Mouse (Mus musculus): ENCODE data around the gene Zfp207. TPM values are rescaled to one million over a fixed set of nuclear protein-coding genes. Genes with fewer than 3 reads are reported as not detected.
"Not testable (repeated sequence)": the region's sequence is repeated elsewhere in the genome, so short reads cannot be mapped to it uniquely, and the experiment has no call there.

Gene Zfp207
- polyA plus RNA-seq, 1 experiment from 2014 or later, result 300 TPM

DNA sequence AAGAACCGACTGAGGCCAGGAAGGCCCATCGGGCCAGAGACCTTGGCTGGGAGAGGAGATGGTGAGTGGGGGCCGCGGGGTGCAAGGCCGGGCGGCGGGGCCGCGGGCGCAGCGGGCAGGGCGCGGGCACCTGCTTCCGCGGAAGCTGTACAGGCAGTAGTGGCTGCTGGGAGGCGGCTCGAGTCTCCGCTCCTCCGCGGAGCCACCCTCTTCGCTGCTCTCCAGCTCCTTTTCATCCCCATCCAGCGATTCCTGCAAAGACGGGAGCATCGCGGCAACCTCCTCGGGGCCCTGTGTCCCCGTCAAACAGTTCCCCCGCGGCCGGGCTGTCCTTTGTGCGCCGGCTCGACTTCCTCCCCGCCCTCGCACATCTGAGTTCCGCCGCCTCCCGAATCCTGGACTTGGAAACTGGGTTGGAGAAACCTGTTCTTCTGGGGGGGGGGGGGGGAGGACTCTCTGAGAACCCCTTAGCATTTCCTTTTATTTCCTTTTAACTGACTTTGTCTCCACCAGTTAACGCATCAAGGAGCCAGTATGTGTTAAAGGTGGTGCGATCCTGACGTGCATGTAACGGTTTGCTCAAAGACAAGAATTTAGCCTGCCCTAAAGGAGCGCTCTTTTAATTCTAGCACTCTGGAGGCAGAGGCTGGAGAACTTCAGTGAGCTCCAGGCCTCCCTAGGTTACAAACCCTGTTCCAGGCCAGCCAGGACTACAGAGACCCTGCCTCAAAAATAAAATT is 5.2 kb upstream of the Zfp207 start, which contains the start of gene 5730455P16Rik:
5730455P16Rik (minus strand) TSS at position 323 of the 740 bp plus-strand sequence.
- peak; percentile 87; the same call in 1 of the 2 replicates for ATAC-seq (ENCODE audit: low FRiP score, low TSS enrichment)
- peaks cover 6% of the 10 kb centered on the region; the same call in 1 of the 2 replicates for H3K4me1 ChIP-seq (ENCODE audit: control insufficient read depth, insufficient read depth, low read length)
- no peaks in the 10 kb centered on the region for H3K9me3 ChIP-seq (ENCODE audit: control insufficient read depth, low read length)
- 3% methylated on average over 35 of the region's 43 CpGs for WGBS
- H3K4me2 ChIP-seq (replicated peaks; ENCODE audit: low read depth, low read length), result peak within 1 kb of the TSS; percentile 74
- no peaks in the 10 kb centered on the region for H3K27me3 ChIP-seq (ENCODE audit: control insufficient read depth, insufficient read depth, low read length)
- H3K4me3 ChIP-seq (ENCODE audit: low read length), result peak within 1 kb of the TSS; percentile 84
- peak within 1 kb of the TSS; percentile 95 for H3K9ac ChIP-seq (ENCODE audit: low read depth, low read length)
- peak within 1 kb of the TSS; percentile 76 for H3K27ac ChIP-seq (ENCODE audit: low read depth, low read length)
- peaks cover 14% of the 10 kb centered on the region for H3K36me3 ChIP-seq (ENCODE audit: control insufficient read depth, insufficient read depth, low read length)

DNA sequence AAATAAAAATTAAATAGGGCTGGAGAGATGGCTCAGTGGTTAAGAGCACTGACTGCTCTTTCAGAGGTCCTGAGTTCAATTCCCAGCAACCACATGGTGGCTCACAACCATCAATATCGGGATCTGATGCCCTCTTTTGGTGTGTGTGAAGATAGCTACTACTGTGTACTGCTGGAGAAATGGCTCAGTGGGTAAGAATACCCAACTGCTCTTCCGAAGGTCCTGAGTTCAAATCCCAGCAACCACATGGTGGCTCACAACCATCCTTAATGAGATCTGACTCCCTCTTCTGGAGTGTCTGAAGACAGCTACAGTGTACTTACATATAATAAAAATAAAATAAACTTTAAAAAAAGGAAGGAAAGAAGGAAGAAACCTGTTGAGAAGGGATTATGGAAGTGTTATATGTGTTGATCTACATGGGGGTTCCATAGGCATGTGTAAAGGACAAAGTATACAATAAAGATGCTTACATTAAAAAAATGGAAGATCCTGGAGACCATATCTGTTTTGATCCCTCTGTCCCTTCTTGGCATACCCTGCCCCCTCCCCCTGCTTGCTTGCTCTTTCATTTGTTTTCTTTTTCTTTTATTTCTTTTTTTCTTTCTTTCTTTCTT is 4.5 kb upstream of the Zfp207 start:
- Histone ChIP-seq H3K4me3 (ENCODE audit: low read length) (peak overlapping the region; percentile 84), H3K9ac (ENCODE audit: low read depth, low read length) (0 out of 2 replicates have a peak overlapping the region, but pooled peaks have one; percentile 95), H3K4me2 (replicated peaks; ENCODE audit: low read depth, low read length) (peak overlapping the region; percentile 74)
- not testable (repeated sequence) for H3K36me3 ChIP-seq (ENCODE audit: control insufficient read depth, insufficient read depth, low read length); H3K9me3 ChIP-seq (ENCODE audit: control insufficient read depth, low read length); H3K27ac ChIP-seq (ENCODE audit: low read depth, low read length); ATAC-seq (ENCODE audit: low FRiP score, low TSS enrichment); H3K4me1 ChIP-seq (ENCODE audit: control insufficient read depth, insufficient read depth, low read length); H3K27me3 ChIP-seq (ENCODE audit: control insufficient read depth, insufficient read depth, low read length)
- WGBS, result 62% methylated on average over 2 of the region's 2 CpGs

DNA sequence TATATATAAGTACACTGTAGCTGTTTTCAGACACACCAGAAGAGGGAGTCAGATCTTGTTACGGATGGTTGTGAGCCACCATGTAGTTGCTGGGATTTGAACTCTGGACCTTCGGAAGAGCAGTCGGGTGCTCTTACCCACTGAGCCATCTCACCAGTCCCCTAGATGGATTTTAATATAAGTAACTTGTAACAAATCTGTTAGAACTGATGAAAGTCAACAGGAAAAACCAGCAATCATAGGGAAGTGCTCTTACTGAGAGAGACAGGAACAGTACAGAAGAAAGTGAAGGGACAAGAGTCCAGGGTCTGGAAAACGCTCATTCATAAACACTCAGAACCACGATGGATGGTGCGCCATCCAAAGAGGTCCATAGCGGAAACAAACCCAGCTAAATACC is 3.9 kb upstream of the Zfp207 start:
- not testable (repeated sequence) for H3K4me3 ChIP-seq (ENCODE audit: low read length); H3K36me3 ChIP-seq (ENCODE audit: control insufficient read depth, insufficient read depth, low read length); ATAC-seq (ENCODE audit: low FRiP score, low TSS enrichment); H3K9ac ChIP-seq (ENCODE audit: low read depth, low read length); H3K27ac ChIP-seq (ENCODE audit: low read depth, low read length); H3K4me2 ChIP-seq (replicated peaks; ENCODE audit: low read depth, low read length); H3K9me3 ChIP-seq (ENCODE audit: control insufficient read depth, low read length); H3K27me3 ChIP-seq (ENCODE audit: control insufficient read depth, insufficient read depth, low read length); H3K4me1 ChIP-seq (ENCODE audit: control insufficient read depth, insufficient read depth, low read length)
- 96% methylated on average over 7 of the region's 7 CpGs for WGBS

- Histone ChIP-seq H3K36me3 (ENCODE audit: control insufficient read depth, insufficient read depth, low read length) (peaks cover 23% of the 10 kb centered on the region), H3K4me2 (replicated peaks; ENCODE audit: low read depth, low read length) (peak overlapping the region; percentile 44), H3K9ac (ENCODE audit: low read depth, low read length) (peak overlapping the region; percentile 61; the same call in 1 of the 2 replicates), H3K27ac (ENCODE audit: low read depth, low read length) (peak overlapping the region; percentile 81), H3K4me3 (ENCODE audit: low read length) (peak overlapping the region; percentile 74), H3K4me1 (ENCODE audit: control insufficient read depth, insufficient read depth, low read length) (peaks cover 9% of the 10 kb centered on the region; the same call in 1 of the 2 replicates), H3K27me3 (ENCODE audit: control insufficient read depth, insufficient read depth, low read length) (no peaks in the 10 kb centered on the region), H3K9me3 (ENCODE audit: control insufficient read depth, low read length) (no peaks in the 10 kb centered on the region)
- ATAC-seq (ENCODE audit: low FRiP score, low TSS enrichment), result no peak
- WGBS, result 4% methylated on average over 12 of the region's 12 CpGs
These were observed 457 bp upstream of the Zfp207 start for GRCm38 (mm10) chr11:80382626-80383018.

DNA sequence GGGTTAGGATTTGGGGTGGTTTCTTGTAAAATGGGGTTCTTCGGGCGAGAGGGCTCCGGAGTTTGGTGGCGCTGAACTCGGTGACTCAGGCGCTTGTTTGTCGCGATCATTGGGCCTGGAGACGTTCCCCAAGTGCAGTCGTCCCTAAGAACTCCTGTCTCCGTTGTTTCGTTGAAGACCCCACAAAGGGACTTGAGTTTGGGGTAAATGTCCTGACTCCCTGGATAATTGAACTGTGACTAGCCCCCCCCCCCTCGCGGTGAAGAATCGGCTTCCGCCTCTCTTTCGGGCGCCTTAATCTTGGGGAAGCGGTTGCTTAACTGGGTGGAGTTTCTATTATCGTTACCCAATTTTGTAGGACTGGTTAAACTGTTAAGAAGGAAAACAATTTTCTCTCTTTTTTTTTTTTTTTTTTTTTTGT is 557 bp downstream of the Zfp207 start:
- no peaks in the 10 kb centered on the region for H3K27me3 ChIP-seq (ENCODE audit: control insufficient read depth, insufficient read depth, low read length)
- H3K36me3 ChIP-seq (ENCODE audit: control insufficient read depth, insufficient read depth, low read length), result peaks cover 33% of the 10 kb centered on the region
- no peaks in the 10 kb centered on the region for H3K9me3 ChIP-seq (ENCODE audit: control insufficient read depth, low read length)
- H3K9ac ChIP-seq (ENCODE audit: low read depth, low read length), result peak overlapping the region; percentile 98
- H3K4me3 ChIP-seq (ENCODE audit: low read length), result peak overlapping the region; percentile 74
- H3K4me2 ChIP-seq (replicated peaks; ENCODE audit: low read depth, low read length), result peak overlapping the region; percentile 88
- H3K27ac ChIP-seq (ENCODE audit: low read depth, low read length), result peak overlapping the region; percentile 81; the same call in 1 of the 2 replicates
- H3K4me1 ChIP-seq (ENCODE audit: control insufficient read depth, insufficient read depth, low read length), result peaks cover 9% of the 10 kb centered on the region; the same call in 1 of the 2 replicates
- 0% methylated on average over 20 of the region's 20 CpGs for WGBS
- ATAC-seq (ENCODE audit: low FRiP score, low TSS enrichment), result no peak; the same call in 1 of the 2 replicates

DNA sequence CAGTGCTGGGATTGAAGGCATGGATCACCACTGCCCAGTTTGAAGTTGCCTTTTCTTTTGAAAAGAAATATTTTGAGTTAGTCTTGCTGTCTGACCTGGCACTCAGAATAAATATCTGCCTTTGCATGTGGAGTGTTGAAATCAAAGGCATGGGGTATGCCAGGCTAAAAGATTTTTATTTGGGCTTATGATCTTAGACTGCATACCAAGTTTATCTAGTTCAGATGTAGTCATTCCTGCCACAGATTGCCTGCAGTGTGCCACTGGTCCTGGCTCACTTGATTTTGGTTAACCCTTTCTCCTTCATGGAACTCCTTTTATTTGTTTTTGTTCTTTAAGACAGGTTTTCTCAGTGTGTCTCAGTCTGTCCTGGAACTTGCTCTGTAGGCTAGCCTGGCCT is 1.4 kb downstream of the Zfp207 start:
- ATAC-seq (ENCODE audit: low FRiP score, low TSS enrichment), result no peak

DNA sequence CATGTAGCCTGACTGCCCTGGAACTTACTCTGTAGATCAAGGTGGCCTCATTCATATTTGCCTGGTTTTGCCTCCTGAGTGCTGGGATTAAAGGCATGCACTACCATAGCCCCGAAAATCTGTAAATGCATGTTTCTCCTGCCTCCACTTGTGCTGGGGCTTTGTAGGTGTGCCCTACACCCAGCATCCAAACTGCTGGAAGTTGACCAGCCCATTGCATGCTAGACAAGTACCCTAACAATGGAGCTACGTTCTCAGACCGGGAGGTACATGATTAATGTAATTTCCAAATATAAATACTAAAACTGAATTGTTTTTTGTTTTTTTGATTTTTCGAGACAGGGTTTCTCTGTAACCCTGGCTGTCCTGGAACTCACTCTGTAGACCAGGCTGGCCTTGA is 2.0 kb downstream of the Zfp207 start:
- H3K9me3 ChIP-seq (ENCODE audit: control insufficient read depth, low read length), result no peaks in the 10 kb centered on the region
- peaks cover 9% of the 10 kb centered on the region; the same call in 1 of the 2 replicates for H3K4me1 ChIP-seq (ENCODE audit: control insufficient read depth, insufficient read depth, low read length)
- peaks cover 46% of the 10 kb centered on the region for H3K36me3 ChIP-seq (ENCODE audit: control insufficient read depth, insufficient read depth, low read length)
- WGBS, result 47% methylated on average over 4 of the region's 4 CpGs
- H3K4me2 ChIP-seq (replicated peaks; ENCODE audit: low read depth, low read length), result peak overlapping the region; percentile 88
- H3K27me3 ChIP-seq (ENCODE audit: control insufficient read depth, insufficient read depth, low read length), result no peaks in the 10 kb centered on the region
- H3K9ac ChIP-seq (ENCODE audit: low read depth, low read length), result peak overlapping the region; percentile 98
- no peak for ATAC-seq (ENCODE audit: low FRiP score, low TSS enrichment)
- peak overlapping the region; percentile 74 for H3K4me3 ChIP-seq (ENCODE audit: low read length)
- H3K27ac ChIP-seq (ENCODE audit: low read depth, low read length), result no peak overlapping the region

More for the DNA sequence above, 1.4 kb downstream of the Zfp207 start:
- Histone ChIP-seq H3K36me3 (ENCODE audit: control insufficient read depth, insufficient read depth, low read length) (peaks cover 40% of the 10 kb centered on the region), H3K27me3 (ENCODE audit: control insufficient read depth, insufficient read depth, low read length) (no peaks in the 10 kb centered on the region), H3K4me1 (ENCODE audit: control insufficient read depth, insufficient read depth, low read length) (peaks cover 9% of the 10 kb centered on the region; the same call in 1 of the 2 replicates), H3K9ac (ENCODE audit: low read depth, low read length) (peak overlapping the region; percentile 98), H3K4me2 (replicated peaks; ENCODE audit: low read depth, low read length) (peak overlapping the region; percentile 88), H3K9me3 (ENCODE audit: control insufficient read depth, low read length) (no peaks in the 10 kb centered on the region), H3K4me3 (ENCODE audit: low read length) (peak overlapping the region; percentile 74), H3K27ac (ENCODE audit: low read depth, low read length) (no peak overlapping the region)

DNA sequence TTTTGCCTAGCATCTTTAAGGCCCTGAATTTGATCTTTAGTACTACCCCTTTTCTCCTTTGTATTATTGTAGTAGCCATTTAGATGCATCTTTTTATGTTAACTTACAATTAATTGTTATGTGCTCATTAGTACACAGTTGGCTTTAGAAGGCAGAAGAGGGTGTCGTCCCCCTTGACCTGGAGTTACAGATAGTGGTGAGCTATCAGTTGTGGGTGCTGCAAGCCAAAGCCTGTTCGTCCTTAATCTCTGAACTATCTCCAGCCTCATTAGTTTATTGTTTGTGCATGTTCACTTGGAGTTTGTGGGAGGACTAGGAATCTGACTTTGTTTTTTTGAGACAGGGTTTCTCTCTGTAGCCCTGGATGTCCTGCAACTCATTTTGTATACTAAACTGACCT is 3.7 kb downstream of the Zfp207 start:
- Histone ChIP-seq H3K4me3 (ENCODE audit: low read length) (peak overlapping the region; percentile 74; the same call in 1 of the 2 replicates), H3K4me2 (replicated peaks; ENCODE audit: low read depth, low read length) (no peak overlapping the region; the same call in 1 of the 2 replicates), H3K9ac (ENCODE audit: low read depth, low read length) (no peak overlapping the region), H3K27me3 (ENCODE audit: control insufficient read depth, insufficient read depth, low read length) (no peaks in the 10 kb centered on the region), H3K4me1 (ENCODE audit: control insufficient read depth, insufficient read depth, low read length) (peaks cover 9% of the 10 kb centered on the region; the same call in 1 of the 2 replicates), H3K27ac (ENCODE audit: low read depth, low read length) (no peak overlapping the region), H3K36me3 (ENCODE audit: control insufficient read depth, insufficient read depth, low read length) (peaks cover 58% of the 10 kb centered on the region), H3K9me3 (ENCODE audit: control insufficient read depth, low read length) (no peaks in the 10 kb centered on the region)
- ATAC-seq (ENCODE audit: low FRiP score, low TSS enrichment), result no peak
- 86% methylated on average over 2 of the region's 2 CpGs for WGBS

- Histone ChIP-seq H3K9me3 (ENCODE audit: control insufficient read depth, low read length) (no peaks in the 10 kb centered on the region), H3K27ac (ENCODE audit: low read depth, low read length) (no peak overlapping the region), H3K4me2 (replicated peaks; ENCODE audit: low read depth, low read length) (no peak overlapping the region), H3K27me3 (ENCODE audit: control insufficient read depth, insufficient read depth, low read length) (no peaks in the 10 kb centered on the region), H3K9ac (ENCODE audit: low read depth, low read length) (no peak overlapping the region), H3K4me1 (ENCODE audit: control insufficient read depth, insufficient read depth, low read length) (peaks cover 9% of the 10 kb centered on the region; the same call in 1 of the 2 replicates), H3K4me3 (ENCODE audit: low read length) (no peak overlapping the region), H3K36me3 (ENCODE audit: control insufficient read depth, insufficient read depth, low read length) (peaks cover 80% of the 10 kb centered on the region)
- WGBS, result 81% methylated on average over 1 of the region's 1 CpGs
- no peak for ATAC-seq (ENCODE audit: low FRiP score, low TSS enrichment)
These were observed 6.8 kb downstream of the Zfp207 start for GRCm38 (mm10) chr11:80389885-80390284.

Measured in kidney, embryonic 14.5 days (tissue).